Mouse (Mus musculus) forebrain, embryonic 13.5 days (tissue): ENCODE measurements at regions not wholly inside any gene's neighbourhood (a gene's known extent, or its start where the extent isn't known, plus 50 kb on each side); places are given as distances from the start of the nearest gene placed in this dataset.

Source experiments
- ATAC-seq: fragments of 200-750 bp; cut with Nextera tagmentation; 2 replicates; pipeline ENCODE4 v1.8.0; 2017
- H3K27ac ChIP-seq: fragments of 300-500 bp; sonication (generic); 2 replicates; pipeline ENCODE4 v1.5.1; 2015; ENCODE audit warnings: inconsistent platforms, mild to moderate bottlenecking, moderate library complexity
- H3K27me3 ChIP-seq: fragments of 300-500 bp; sonication (generic); 2 replicates; pipeline ENCODE4 v1.6.1; 2015; ENCODE audit warnings: mild to moderate bottlenecking, inconsistent platforms
- H3K36me3 ChIP-seq: fragments of 300-500 bp; sonication (generic); 2 replicates; pipeline ENCODE4 v1.6.1; 2015; ENCODE audit warnings: mild to moderate bottlenecking, inconsistent platforms; ENCODE audit not compliant: poor library complexity, severe bottlenecking
- H3K4me1 ChIP-seq: fragments of 300-500 bp; sonication (generic); 2 replicates; pipeline ENCODE4 v1.6.1; 2015; ENCODE audit warnings: inconsistent platforms
- H3K4me2 ChIP-seq: fragments of 300-500 bp; sonication (generic); 2 replicates; pipeline ENCODE4 v1.6.1; 2015; ENCODE audit warnings: inconsistent platforms, mild to moderate bottlenecking, moderate library complexity
- H3K4me3 ChIP-seq: fragments of 300-500 bp; sonication (generic); 2 replicates; pipeline ENCODE4 v1.5.1; 2015; ENCODE audit warnings: mild to moderate bottlenecking, inconsistent platforms
- H3K9ac ChIP-seq: fragments of 300-500 bp; sonication (generic); 2 replicates; pipeline ENCODE4 v1.6.1; 2015; ENCODE audit warnings: mild to moderate bottlenecking, inconsistent platforms
- H3K9me3 ChIP-seq: fragments of 300-500 bp; sonication (generic); replicated peaks from 2 replicates; pipeline ENCODE4 v1.6.1; 2016; ENCODE audit warnings: inconsistent platforms
- WGBS: fragments of 180-500 bp; shearing (Covaris S2); methylation state at CpG from one replicate; pipeline ENCODE4 v1.1.7; 2015; 5-methylcytosine and 5-hydroxymethylcytosine counted together

DNA sequence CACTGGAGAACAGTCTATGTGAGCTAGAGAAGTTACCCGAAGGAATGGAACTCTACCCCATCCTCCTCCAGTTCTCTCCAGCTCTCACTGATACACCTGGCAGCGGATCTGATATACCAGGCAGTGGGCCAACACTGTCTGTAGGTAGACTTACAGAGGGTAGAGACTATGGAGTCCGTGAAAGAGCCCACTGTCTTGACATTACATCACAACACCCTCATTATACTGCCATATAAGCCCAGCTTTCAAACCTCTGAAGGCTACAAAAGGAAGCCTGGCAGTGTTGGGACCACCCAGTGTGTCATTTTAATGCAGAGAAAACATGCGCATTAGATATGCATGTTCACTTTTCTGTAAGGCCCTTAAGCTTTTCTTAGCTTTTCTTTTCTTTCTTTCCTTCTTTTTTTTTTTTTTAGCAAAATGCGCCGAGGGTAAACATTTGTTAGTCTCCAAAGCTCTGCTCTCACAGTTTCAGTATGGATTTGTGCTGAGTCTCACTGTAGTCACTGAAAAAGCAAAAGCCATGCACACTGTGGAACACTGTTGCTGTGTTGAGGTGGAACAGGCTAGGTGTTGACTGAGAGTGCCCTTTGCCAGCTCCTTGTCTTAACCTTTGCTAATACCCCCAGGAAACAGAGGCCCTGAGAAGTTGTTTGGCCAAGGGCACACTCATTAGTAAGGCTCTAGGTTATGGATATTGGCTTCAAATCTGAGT lies 212.4 kb upstream of the Atp5g3 start:
- Histone ChIP-seq H3K36me3 (no peaks in the 10 kb centered on the region), H3K4me1 (peaks cover 39% of the 10 kb centered on the region), H3K9me3 (no peaks in the 10 kb centered on the region), H3K4me3 (no peak overlapping the region), H3K4me2 (no peak overlapping the region), H3K9ac (no peak overlapping the region), H3K27me3 (peaks cover 9% of the 10 kb centered on the region; the same call in 1 of the 2 replicates), H3K27ac (no peak overlapping the region)
- 14% methylated on average over 6 of the region's 6 CpGs for WGBS
- ATAC-seq = peak; percentile 75

DNA sequence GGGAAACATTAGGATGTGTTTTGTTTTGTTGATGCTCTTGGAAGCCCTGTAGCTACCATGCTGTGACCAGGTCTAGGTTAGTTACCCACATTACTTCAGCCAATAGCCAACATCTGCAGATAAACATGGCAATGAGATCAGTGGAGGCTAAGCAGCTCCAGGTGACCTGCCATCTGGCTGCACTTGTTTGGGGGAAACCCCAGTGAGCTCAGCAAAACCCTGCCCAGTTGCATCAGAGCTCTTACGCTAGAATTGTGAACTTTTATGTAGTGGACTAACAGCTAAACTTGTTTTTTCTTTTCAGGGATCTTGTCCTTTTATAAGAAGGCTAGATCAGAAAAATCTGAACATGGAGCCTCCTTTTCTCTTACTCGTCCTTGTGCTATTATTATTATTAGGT lies 211.8 kb upstream of the Atp5g3 start:
- 50% methylated on average over 2 of the region's 2 CpGs for WGBS
- Histone ChIP-seq H3K4me2 (no peak overlapping the region), H3K27ac (no peak overlapping the region), H3K27me3 (peaks cover 9% of the 10 kb centered on the region; the same call in 1 of the 2 replicates), H3K36me3 (no peaks in the 10 kb centered on the region), H3K4me3 (no peak overlapping the region), H3K9ac (no peak overlapping the region), H3K4me1 (peaks cover 41% of the 10 kb centered on the region), H3K9me3 (no peaks in the 10 kb centered on the region)
- ATAC-seq = no peak

- Histone ChIP-seq H3K9ac (no peak overlapping the region), H3K4me1 (peaks cover 40% of the 10 kb centered on the region), H3K9me3 (no peaks in the 10 kb centered on the region), H3K27ac (peak overlapping the region; percentile 67), H3K4me3 (no peak overlapping the region), H3K36me3 (no peaks in the 10 kb centered on the region), H3K27me3 (0 out of 2 replicates have a peak, but pooled peaks cover 3% of the 10 kb centered on the region), H3K4me2 (peak overlapping the region; percentile 8; the same call in 1 of the 2 replicates)
- ATAC-seq = peak; percentile 23; the same call in 1 of the 2 replicates
- 47% methylated on average over 10 of the region's 10 CpGs for WGBS
Measured at GRCm38 (mm10) chr2:74120051-74120450, 208.9 kb upstream of the Atp5g3 start.

GRCm38 (mm10) chr2:74119167-74119937 lies 208.2 kb upstream of the Atp5g3 start:
- H3K9ac ChIP-seq = no peak overlapping the region
- peak overlapping the region; percentile 67 for H3K27ac ChIP-seq
- peak; percentile 60 for ATAC-seq
- 0 out of 2 replicates have a peak, but pooled peaks cover 3% of the 10 kb centered on the region for H3K27me3 ChIP-seq
- no peaks in the 10 kb centered on the region for H3K36me3 ChIP-seq
- H3K4me2 ChIP-seq = peak overlapping the region; percentile 8; the same call in 1 of the 2 replicates
- H3K4me1 ChIP-seq = peaks cover 40% of the 10 kb centered on the region
- H3K9me3 ChIP-seq = no peaks in the 10 kb centered on the region
- H3K4me3 ChIP-seq = no peak overlapping the region
- WGBS = 40% methylated on average over 17 of the region's 17 CpGs

GRCm38 (mm10) chr2:74106472-74106871 lies 195.3 kb upstream of the Atp5g3 start:
- ATAC-seq = no peak
- no peaks in the 10 kb centered on the region for H3K36me3 ChIP-seq
- H3K4me2 ChIP-seq = no peak overlapping the region
- H3K27ac ChIP-seq = no peak overlapping the region
- no peaks in the 10 kb centered on the region for H3K9me3 ChIP-seq
- H3K9ac ChIP-seq = no peak overlapping the region
- H3K27me3 ChIP-seq = no peaks in the 10 kb centered on the region
- H3K4me3 ChIP-seq = no peak overlapping the region
- H3K4me1 ChIP-seq = no peaks in the 10 kb centered on the region
- 89% methylated on average over 4 of the region's 4 CpGs for WGBS

DNA sequence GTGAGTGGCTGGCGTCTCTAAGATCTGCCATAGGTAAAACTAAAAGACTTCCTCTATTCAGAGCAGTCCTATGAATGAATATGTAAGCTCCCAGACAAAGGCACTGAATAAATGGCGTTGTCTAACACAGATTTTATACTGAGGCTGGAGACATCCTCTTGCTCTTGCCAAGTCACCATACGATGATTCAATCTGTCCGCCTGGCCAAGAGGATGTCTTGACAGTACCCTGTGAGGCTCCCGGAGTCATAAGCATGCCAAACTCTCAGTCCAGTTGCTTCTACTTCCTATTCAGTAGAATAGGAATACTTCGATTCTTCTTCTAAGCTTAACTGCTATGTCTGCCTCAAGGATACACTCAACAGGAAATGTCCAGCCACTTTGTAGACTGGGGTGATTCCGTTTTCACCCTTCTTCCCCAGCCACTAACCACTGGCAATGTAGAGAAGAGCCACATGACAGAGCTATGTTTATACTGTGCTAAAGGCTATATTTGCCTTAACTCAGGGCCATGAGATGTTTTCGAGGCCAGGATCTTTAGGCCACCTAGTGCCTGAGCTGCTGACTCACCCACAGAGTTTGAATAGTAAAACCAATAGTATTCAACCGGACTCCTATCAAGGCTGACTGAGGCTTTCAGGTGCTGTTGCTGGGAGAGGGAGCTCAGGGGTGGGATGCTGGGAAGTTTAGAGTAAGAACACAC lies 188.7 kb upstream of the Atp5g3 start:
- Histone ChIP-seq H3K4me1 (peaks cover 27% of the 10 kb centered on the region), H3K4me3 (no peak overlapping the region), H3K9me3 (no peaks in the 10 kb centered on the region), H3K4me2 (no peak overlapping the region), H3K36me3 (no peaks in the 10 kb centered on the region), H3K9ac (no peak overlapping the region), H3K27me3 (0 out of 2 replicates have a peak, but pooled peaks cover 3% of the 10 kb centered on the region), H3K27ac (no peak overlapping the region)
- no peak for ATAC-seq
- 75% methylated on average over 9 of the region's 9 CpGs for WGBS

DNA sequence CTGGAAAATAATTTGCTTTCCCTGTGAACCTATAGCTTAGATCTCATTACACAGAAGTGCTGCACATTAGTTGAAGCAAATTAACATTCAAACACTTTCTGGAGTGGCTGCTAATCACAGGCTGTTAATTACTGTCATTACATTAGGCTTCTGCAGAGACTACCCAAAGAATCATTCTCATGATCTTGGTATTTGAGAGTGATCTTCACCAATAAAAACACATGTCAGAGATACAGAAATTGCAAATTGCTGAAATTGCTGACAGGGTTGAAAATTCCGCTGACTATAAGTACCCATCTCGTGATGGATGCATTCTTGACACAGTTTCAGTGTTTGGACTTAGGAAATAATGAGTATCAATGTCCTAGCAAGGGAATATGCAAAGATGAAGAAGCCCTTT lies 185.7 kb upstream of the Atp5g3 start:
- H3K4me3 ChIP-seq = no peak overlapping the region
- peak; percentile 67 for ATAC-seq
- no peak overlapping the region for H3K9ac ChIP-seq
- H3K4me1 ChIP-seq = peaks cover 27% of the 10 kb centered on the region
- H3K4me2 ChIP-seq = no peak overlapping the region
- H3K36me3 ChIP-seq = no peaks in the 10 kb centered on the region
- H3K9me3 ChIP-seq = no peaks in the 10 kb centered on the region; the same call in 1 of the 2 replicates
- 0 out of 2 replicates have a peak, but pooled peaks cover 3% of the 10 kb centered on the region for H3K27me3 ChIP-seq
- no peak overlapping the region for H3K27ac ChIP-seq
- WGBS = 31% methylated on average over 2 of the region's 2 CpGs

GRCm38 (mm10) chr2:74093494-74093893 lies 182.4 kb upstream of the Atp5g3 start:
- H3K27me3 ChIP-seq = 0 out of 2 replicates have a peak, but pooled peaks cover under 1% of the 10 kb centered on the region
- WGBS = 89% methylated on average over 7 of the region's 7 CpGs
- ATAC-seq = no peak
- no peak overlapping the region for H3K4me3 ChIP-seq
- no peaks in the 10 kb centered on the region for H3K36me3 ChIP-seq
- H3K27ac ChIP-seq = no peak overlapping the region
- H3K4me2 ChIP-seq = no peak overlapping the region
- H3K9me3 ChIP-seq = no peaks in the 10 kb centered on the region; the same call in 1 of the 2 replicates
- H3K4me1 ChIP-seq = peaks cover 19% of the 10 kb centered on the region
- no peak overlapping the region for H3K9ac ChIP-seq

GRCm38 (mm10) chr2:74087375-74087774 lies 176.2 kb upstream of the Atp5g3 start:
- Histone ChIP-seq H3K36me3 (no peaks in the 10 kb centered on the region), H3K4me2 (no peak overlapping the region), H3K4me3 (no peak overlapping the region), H3K9me3 (no peaks in the 10 kb centered on the region), H3K4me1 (no peaks in the 10 kb centered on the region), H3K27ac (no peak overlapping the region), H3K27me3 (no peaks in the 10 kb centered on the region), H3K9ac (no peak overlapping the region)
- ATAC-seq = no peak
- WGBS = 80% methylated on average over 3 of the region's 3 CpGs

DNA sequence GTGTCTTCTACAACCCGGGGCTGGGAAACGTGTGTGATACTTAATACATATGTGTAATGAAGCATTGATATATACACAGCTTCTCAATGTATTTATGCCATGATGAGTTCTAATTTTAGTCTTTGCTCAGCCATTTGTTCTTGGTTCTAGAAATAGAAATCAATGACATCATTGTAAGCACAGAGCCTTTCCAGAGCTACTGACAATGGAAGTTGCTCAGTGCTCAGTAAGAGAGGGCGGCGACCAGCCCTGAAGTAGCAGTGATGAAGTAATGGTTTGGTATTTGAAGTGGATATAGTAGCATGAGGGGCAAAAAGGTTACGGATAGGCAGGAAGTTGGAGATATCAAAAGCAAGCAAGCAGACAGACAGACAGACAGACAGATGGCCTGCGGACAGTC lies 173.8 kb upstream of the Atp5g3 start:
- no peak overlapping the region for H3K27ac ChIP-seq
- H3K4me2 ChIP-seq = no peak overlapping the region
- ATAC-seq = no peak
- no peaks in the 10 kb centered on the region for H3K4me1 ChIP-seq
- H3K4me3 ChIP-seq = no peak overlapping the region
- no peaks in the 10 kb centered on the region for H3K27me3 ChIP-seq
- H3K36me3 ChIP-seq = no peaks in the 10 kb centered on the region
- H3K9me3 ChIP-seq = no peaks in the 10 kb centered on the region
- WGBS = 85% methylated on average over 6 of the region's 6 CpGs
- H3K9ac ChIP-seq = no peak overlapping the region

GRCm38 (mm10) chr2:74076774-74077173 lies 165.6 kb upstream of the Atp5g3 start:
- no peak for ATAC-seq
- H3K9me3 ChIP-seq = no peaks in the 10 kb centered on the region
- WGBS = 73% methylated on average over 4 of the region's 4 CpGs

GRCm38 (mm10) chr2:74075566-74075965 lies 164.4 kb upstream of the Atp5g3 start:
- WGBS = 64% methylated on average over 1 of the region's 1 CpGs
- Histone ChIP-seq H3K9me3 (no peaks in the 10 kb centered on the region), H3K4me1 (peaks cover 24% of the 10 kb centered on the region), H3K27me3 (peaks cover 12% of the 10 kb centered on the region; the same call in 1 of the 2 replicates), H3K4me3 (no peak overlapping the region), H3K36me3 (no peaks in the 10 kb centered on the region), H3K4me2 (no peak overlapping the region), H3K27ac (no peak overlapping the region), H3K9ac (no peak overlapping the region)
- no peak for ATAC-seq

More at GRCm38 (mm10) chr2:74076774-74077173, 165.6 kb upstream of the Atp5g3 start:
- Histone ChIP-seq H3K9ac (no peak overlapping the region), H3K4me1 (peaks cover 24% of the 10 kb centered on the region), H3K27me3 (0 out of 2 replicates have a peak, but pooled peaks cover 7% of the 10 kb centered on the region), H3K27ac (no peak overlapping the region), H3K4me3 (no peak overlapping the region), H3K36me3 (no peaks in the 10 kb centered on the region), H3K4me2 (no peak overlapping the region)
